ENCODE assay signal across 10 mouse cellular contexts in the genomic region with DNA sequence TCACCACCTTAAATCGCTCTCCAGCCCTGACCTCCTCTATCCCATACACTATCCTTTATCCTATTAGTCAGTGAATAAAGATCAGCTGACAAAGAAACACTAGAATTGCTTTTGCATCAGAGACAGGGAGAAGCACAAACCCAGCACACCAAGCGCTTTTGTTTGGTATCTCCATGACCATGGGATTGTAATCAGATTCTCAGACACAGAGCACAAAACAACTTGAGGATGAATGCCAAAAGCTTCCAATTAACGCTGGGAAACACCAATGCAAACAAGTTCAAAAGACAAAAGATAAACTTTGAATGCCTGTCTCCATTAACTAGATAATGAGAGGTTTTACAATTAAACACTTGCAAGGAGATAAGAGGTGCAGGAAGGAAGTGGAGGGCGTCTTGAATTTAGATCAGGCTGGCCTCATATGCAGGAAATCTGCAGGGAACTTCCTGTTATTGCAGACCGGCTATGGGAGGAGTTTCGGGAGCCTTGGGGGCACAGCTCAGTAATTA.
DNase-seq lines count a peak whose midpoint lies in the region; ATAC-seq and TF ChIP-seq lines count a peak whose summit lies in the region.
"Had no signal": no experiment of that assay in that cellular context is flagged by ENCODE, and none has a peak within 500 bp of the region (broad histone marks: within the 10 kb centered on the region; RNA-seq: fewer than 3 reads in every experiment).

No protein-coding gene starts in this region.

- no peak overlapping the region for H3K4me2 ChIP-seq in hindbrain, embryonic 12.5 days (replicated peaks)
- no peak overlapping the region for H3K4me2 ChIP-seq in hindbrain, embryonic 13.5 days
- no peak overlapping the region for H3K4me2 ChIP-seq in heart, postnatal 0 days (ENCODE audit: low read depth, low read length)
- H3K4me2 ChIP-seq: heart, embryonic 13.5 days had no signal

- peak; percentile 83 for DNase-seq in brain, embryonic 14.5 days (ENCODE audit: low read depth)
- no peak for DNase-seq in heart, postnatal 0 days (ENCODE audit: low spot score)
- peak; percentile 71 for DNase-seq in lung, postnatal 36 days
- no peak for DNase-seq in urinary bladder, postnatal 14 days (ENCODE audit: low spot score)
- DNase-seq: spleen, adult 18-20 months; thymus, postnatal 36 days had no signal

- no peaks in the 10 kb centered on the region for H3K36me3 ChIP-seq in hindbrain, embryonic 12.5 days
- H3K36me3 ChIP-seq in hindbrain, embryonic 13.5 days = no peaks in the 10 kb centered on the region
- no peaks in the 10 kb centered on the region for H3K36me3 ChIP-seq in heart, postnatal 0 days (replicated peaks; ENCODE audit: control insufficient read depth, insufficient read depth, low read length)
- H3K36me3 ChIP-seq: heart, embryonic 13.5 days had no signal

- TF ChIP-seq POLR2A in brain, embryonic 14.5 days (IDR thresholded peaks at IDR 0.05; ENCODE audit: borderline replicate concordance, extremely low read depth, insufficient read depth, insufficient read length, poor library complexity, severe bottlenecking) = no peak

- no peak overlapping the region for H3K27ac ChIP-seq in hindbrain, embryonic 12.5 days
- H3K27ac ChIP-seq in hindbrain, embryonic 13.5 days = no peak overlapping the region
- H3K27ac ChIP-seq in heart, postnatal 0 days (ENCODE audit: low read depth) = no peak overlapping the region
- H3K27ac ChIP-seq: heart, embryonic 13.5 days had no signal

- WGBS in hindbrain, embryonic 12.5 days = 28% methylated on average over 6 of the region's 6 CpGs
- WGBS in hindbrain, embryonic 13.5 days = 27% methylated on average over 6 of the region's 6 CpGs
- 27% methylated on average over 6 of the region's 6 CpGs for WGBS in heart, postnatal 0 days

- no peaks in the 10 kb centered on the region for H3K9me3 ChIP-seq in hindbrain, embryonic 12.5 days (replicated peaks)
- H3K9me3 ChIP-seq in hindbrain, embryonic 13.5 days = no peaks in the 10 kb centered on the region
- H3K9me3 ChIP-seq in heart, postnatal 0 days (replicated peaks; ENCODE audit: control insufficient read depth, low read length) = no peaks in the 10 kb centered on the region
- H3K9me3 ChIP-seq: heart, embryonic 13.5 days had no signal

- no peak overlapping the region for H3K9ac ChIP-seq in hindbrain, embryonic 12.5 days
- no peak overlapping the region for H3K9ac ChIP-seq in hindbrain, embryonic 13.5 days
- no peak overlapping the region for H3K9ac ChIP-seq in heart, postnatal 0 days (replicated peaks; ENCODE audit: low read depth, low read length)
- H3K9ac ChIP-seq: heart, embryonic 13.5 days had no signal

- 0 out of 2 replicates have a peak, but pooled peaks have one; percentile 24 for ATAC-seq in hindbrain, embryonic 12.5 days (ENCODE audit: low FRiP score)
- no peak for ATAC-seq in hindbrain, embryonic 13.5 days (ENCODE audit: low FRiP score)
- no peak for ATAC-seq in heart, postnatal 0 days (ENCODE audit: insufficient read depth, low read depth)
- no peak for ATAC-seq in granulocyte monocyte progenitor cell, adult 5-6 weeks (replicated peaks; ENCODE audit: poor library complexity, severe bottlenecking)

- H3K4me3 ChIP-seq in hindbrain, embryonic 12.5 days = no peak overlapping the region
- no peak overlapping the region for H3K4me3 ChIP-seq in hindbrain, embryonic 13.5 days
- no peak overlapping the region for H3K4me3 ChIP-seq in heart, postnatal 0 days (ENCODE audit: low read depth, low read length)
- H3K4me3 ChIP-seq: heart, embryonic 13.5 days had no signal

- H3K27me3 ChIP-seq in hindbrain, embryonic 12.5 days = no peaks in the 10 kb centered on the region
- no peaks in the 10 kb centered on the region for H3K27me3 ChIP-seq in hindbrain, embryonic 13.5 days
- H3K27me3 ChIP-seq in heart, postnatal 0 days (ENCODE audit: control insufficient read depth, insufficient read depth, low read length) = no peaks in the 10 kb centered on the region
- H3K27me3 ChIP-seq: heart, embryonic 13.5 days had no signal

- 0 out of 2 replicates have a peak, but pooled peaks cover 13% of the 10 kb centered on the region for H3K4me1 ChIP-seq in hindbrain, embryonic 12.5 days
- H3K4me1 ChIP-seq in hindbrain, embryonic 13.5 days (replicated peaks) = peaks cover 25% of the 10 kb centered on the region
- H3K4me1 ChIP-seq in heart, postnatal 0 days (ENCODE audit: control insufficient read depth, insufficient read depth) = no peaks in the 10 kb centered on the region
- H3K4me1 ChIP-seq: heart, embryonic 13.5 days had no signal

- no peak for TF ChIP-seq CTCF in brain, embryonic 14.5 days (IDR thresholded peaks at IDR 0.05; ENCODE audit: borderline replicate concordance, extremely low read depth, insufficient read depth, insufficient read length)
- no peak for TF ChIP-seq CTCF in heart, postnatal 0 days (IDR thresholded peaks at IDR 0.05; ENCODE audit: low read depth)

- TF ChIP-seq EP300 in heart, postnatal 0 days (IDR thresholded peaks at IDR 0.05; ENCODE audit: low read depth) = peak; percentile 78

Comparison
In these comparisons a context has a peak if more than half of its experiments do, and no peak if none do; other contexts are left out.
1. DNase-seq: peak in brain, embryonic 14.5 days (single experiment) and lung, postnatal 36 days (single experiment); none in heart, postnatal 0 days (single experiment) and urinary bladder, postnatal 14 days (single experiment).